Mouse (Mus musculus): ENCODE measurements at regions not wholly inside any gene's neighbourhood (a gene's known extent, or its start where the extent isn't known, plus 50 kb on each side); places are given as distances from the start of the nearest gene placed in this dataset.

DNA sequence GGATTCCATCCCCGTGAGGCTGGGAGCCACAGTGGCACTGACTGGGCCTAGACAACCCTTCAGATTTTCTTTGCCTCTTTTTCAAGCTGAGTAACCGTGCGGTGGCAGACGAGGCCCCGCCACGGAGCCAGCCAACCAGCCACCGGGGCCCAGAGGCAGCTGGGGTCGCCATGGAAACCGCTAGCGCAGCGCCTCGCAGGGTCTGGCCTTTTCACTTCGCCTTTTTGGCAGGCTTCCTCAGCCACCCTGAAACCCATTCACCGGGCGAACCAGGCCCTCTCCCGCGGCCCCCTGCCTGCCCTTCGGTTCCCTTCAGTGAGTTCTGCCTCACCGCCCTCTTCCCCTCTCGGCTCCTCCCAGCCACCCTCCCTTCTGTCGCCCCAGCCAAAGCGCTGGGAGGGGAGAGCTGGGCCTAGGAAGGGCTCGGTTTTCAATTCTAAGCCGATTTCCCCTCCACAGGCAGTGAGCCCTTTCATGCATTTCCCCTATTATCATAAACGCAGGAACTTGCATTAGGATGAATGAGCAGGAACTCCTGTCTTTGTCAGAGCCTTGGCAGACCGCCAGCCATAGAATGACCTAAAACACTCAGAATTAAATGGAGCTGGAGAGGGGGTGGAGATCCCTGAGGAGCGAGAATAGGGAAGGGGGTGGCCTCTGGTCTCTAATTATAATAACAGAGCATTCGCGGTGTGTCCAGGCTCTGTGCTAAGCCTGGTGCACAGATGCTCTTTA is 60.6 kb downstream of the Irf2bpl start:
- Histone ChIP-seq H3K4me3 (ENCODE audit: control insufficient read depth in 1 of 2, insufficient read depth in 1 of 2, low read depth in 1 of 2, low read length in 2 of 2) (peak overlapping the region; percentile 18 to 24), H3K27ac (replicated peaks in 1 of 2; ENCODE audit: control insufficient read depth in 1 of 2, insufficient read depth in 1 of 2, low read depth in 2 of 2, low read length in 2 of 2) (peak overlapping the region; percentile 97), H3K9ac (ENCODE audit: low read length) (peak overlapping the region; percentile 74), H3K9me3 (ENCODE audit: control insufficient read depth, low read length) (no peaks in the 10 kb centered on the region), H3K36me3 (ENCODE audit: control insufficient read depth, insufficient read depth, low read length) (no peaks in the 10 kb centered on the region), H3K27me3 (ENCODE audit: control insufficient read depth, insufficient read depth, low read length) (no peaks in the 10 kb centered on the region), H3K4me1 (ENCODE audit: control insufficient read depth in 2 of 2, insufficient read depth in 2 of 2, low read length in 2 of 2) (peaks cover 43 to 52% of the 10 kb centered on the region in 2 experiments), H3K4me2 (ENCODE audit: low read length) (peak overlapping the region; percentile 65)
- under 1% methylated on average over 29 of the region's 29 CpGs for WGBS
- ATAC-seq (ENCODE audit: insufficient number of reproducible peaks, insufficient read depth, low FRiP score, low read depth), result peak; percentile 85

DNA sequence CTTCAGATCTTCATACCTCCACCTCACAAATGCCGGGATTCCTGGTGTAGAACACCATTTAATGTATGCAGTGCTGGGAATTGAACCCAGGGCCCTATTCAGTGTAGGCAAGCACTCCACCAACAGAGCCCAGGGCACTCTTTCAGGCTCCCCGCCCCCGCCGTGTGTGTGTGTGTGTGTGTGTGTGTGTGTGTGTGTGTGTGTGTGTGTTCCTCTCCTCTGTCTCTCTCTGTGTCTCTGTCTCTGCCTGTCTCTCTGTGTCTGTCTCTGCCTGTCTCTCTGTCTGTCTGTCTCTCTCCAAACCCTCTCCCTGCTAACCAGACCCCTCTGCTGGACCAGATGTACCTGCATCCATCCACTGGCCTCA is 61.1 kb downstream of the Irf2bpl start:
- H3K4me1 ChIP-seq (ENCODE audit: control insufficient read depth in 2 of 2, insufficient read depth in 2 of 2, low read length in 2 of 2), result peaks cover 48 to 57% of the 10 kb centered on the region in 2 experiments
- peak overlapping the region; percentile 65 for H3K4me2 ChIP-seq (ENCODE audit: low read length)
- no peaks in the 10 kb centered on the region for H3K9me3 ChIP-seq (ENCODE audit: control insufficient read depth, low read length)
- no peak for ATAC-seq (ENCODE audit: insufficient number of reproducible peaks, insufficient read depth, low FRiP score, low read depth)
- peak overlapping the region; percentile 18 to 24 for H3K4me3 ChIP-seq (ENCODE audit: control insufficient read depth in 1 of 2, insufficient read depth in 1 of 2, low read depth in 1 of 2, low read length in 2 of 2)
- 59% methylated on average over 4 of the region's 4 CpGs for WGBS
- no peaks in the 10 kb centered on the region for H3K36me3 ChIP-seq (ENCODE audit: control insufficient read depth, insufficient read depth, low read length)
- H3K9ac ChIP-seq (ENCODE audit: low read length), result peak overlapping the region; percentile 74
- no peaks in the 10 kb centered on the region for H3K27me3 ChIP-seq (ENCODE audit: control insufficient read depth, insufficient read depth, low read length)
- peak overlapping the region; percentile 97 for H3K27ac ChIP-seq (replicated peaks in 1 of 2; ENCODE audit: control insufficient read depth in 1 of 2, insufficient read depth in 1 of 2, low read depth in 2 of 2, low read length in 2 of 2)

DNA sequence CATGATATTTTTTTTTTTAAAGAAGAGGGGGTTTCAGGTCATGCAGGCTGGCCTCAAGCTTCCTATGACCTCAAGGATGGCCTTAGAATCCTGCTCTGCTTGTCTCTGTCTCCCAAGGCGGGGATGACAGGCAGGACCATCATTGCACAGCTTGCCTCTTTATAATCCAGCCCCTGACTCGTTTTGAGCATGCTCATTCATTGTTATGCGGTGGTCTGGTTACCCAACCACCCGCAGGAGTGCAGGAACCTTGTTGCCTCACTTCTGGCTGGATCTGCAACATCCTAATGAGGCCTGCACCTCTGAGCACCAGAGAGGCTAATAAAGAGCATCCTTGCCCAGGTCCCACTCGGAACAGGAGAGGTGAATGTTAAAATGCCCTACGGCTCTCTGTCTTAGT is 63.4 kb downstream of the Irf2bpl start:
- Histone ChIP-seq H3K4me1 (ENCODE audit: control insufficient read depth in 2 of 2, insufficient read depth in 2 of 2, low read length in 2 of 2) (peaks cover 58 to 64% of the 10 kb centered on the region in 2 experiments), H3K36me3 (ENCODE audit: control insufficient read depth, insufficient read depth, low read length) (no peaks in the 10 kb centered on the region), H3K9ac (ENCODE audit: low read length) (no peak overlapping the region), H3K27me3 (ENCODE audit: control insufficient read depth, insufficient read depth, low read length) (no peaks in the 10 kb centered on the region), H3K4me2 (ENCODE audit: low read length) (no peak overlapping the region), H3K27ac (replicated peaks in 1 of 2; ENCODE audit: control insufficient read depth in 1 of 2, insufficient read depth in 1 of 2, low read depth in 2 of 2, low read length in 2 of 2) (no peak overlapping the region; a peak in 1 of 4 replicates), H3K9me3 (ENCODE audit: control insufficient read depth, low read length) (no peaks in the 10 kb centered on the region), H3K4me3 (ENCODE audit: control insufficient read depth in 1 of 2, insufficient read depth in 1 of 2, low read depth in 1 of 2, low read length in 2 of 2) (no peak overlapping the region)
- WGBS, result 76% methylated on average over 6 of the region's 6 CpGs
- no peak for ATAC-seq (ENCODE audit: insufficient number of reproducible peaks, insufficient read depth, low FRiP score, low read depth)

DNA sequence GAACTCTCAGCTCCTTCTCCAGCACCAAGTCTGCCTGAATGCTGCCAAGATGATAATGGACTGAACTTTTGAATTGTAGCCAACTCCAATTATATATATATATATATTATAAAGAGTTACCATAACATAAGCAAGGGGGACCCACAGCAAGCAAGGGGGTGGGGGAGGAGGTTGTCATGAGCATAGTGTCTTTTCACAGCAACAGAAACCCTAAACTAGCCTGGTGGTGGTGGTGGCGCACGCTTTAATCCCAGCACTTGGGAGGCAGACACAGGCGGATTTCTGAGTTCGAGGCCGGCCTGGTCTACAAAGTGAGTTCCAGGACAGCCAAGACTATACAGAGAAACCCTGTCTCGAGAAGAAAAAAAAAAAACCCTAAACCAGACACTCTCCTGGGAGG is 65.0 kb downstream of the Irf2bpl start:
- no peak for ATAC-seq (ENCODE audit: insufficient number of reproducible peaks, insufficient read depth, low FRiP score, low read depth)
- peaks cover 47 to 60% of the 10 kb centered on the region in 2 experiments for H3K4me1 ChIP-seq (ENCODE audit: control insufficient read depth in 2 of 2, insufficient read depth in 2 of 2, low read length in 2 of 2)
- H3K4me3 ChIP-seq (ENCODE audit: control insufficient read depth in 1 of 2, insufficient read depth in 1 of 2, low read depth in 1 of 2, low read length in 2 of 2), result no peak overlapping the region
- no peaks in the 10 kb centered on the region for H3K9me3 ChIP-seq (ENCODE audit: control insufficient read depth, low read length)
- H3K36me3 ChIP-seq (ENCODE audit: control insufficient read depth, insufficient read depth, low read length), result no peaks in the 10 kb centered on the region
- no peak overlapping the region for H3K9ac ChIP-seq (ENCODE audit: low read length)
- H3K4me2 ChIP-seq (ENCODE audit: low read length), result no peak overlapping the region
- H3K27ac ChIP-seq (replicated peaks in 1 of 2; ENCODE audit: control insufficient read depth in 1 of 2, insufficient read depth in 1 of 2, low read depth in 2 of 2, low read length in 2 of 2), result peak overlapping the region; percentile 94 to 98; a peak in 3 of 4 replicates
- WGBS, result 87% methylated on average over 6 of the region's 6 CpGs
- no peaks in the 10 kb centered on the region for H3K27me3 ChIP-seq (ENCODE audit: control insufficient read depth, insufficient read depth, low read length)

DNA sequence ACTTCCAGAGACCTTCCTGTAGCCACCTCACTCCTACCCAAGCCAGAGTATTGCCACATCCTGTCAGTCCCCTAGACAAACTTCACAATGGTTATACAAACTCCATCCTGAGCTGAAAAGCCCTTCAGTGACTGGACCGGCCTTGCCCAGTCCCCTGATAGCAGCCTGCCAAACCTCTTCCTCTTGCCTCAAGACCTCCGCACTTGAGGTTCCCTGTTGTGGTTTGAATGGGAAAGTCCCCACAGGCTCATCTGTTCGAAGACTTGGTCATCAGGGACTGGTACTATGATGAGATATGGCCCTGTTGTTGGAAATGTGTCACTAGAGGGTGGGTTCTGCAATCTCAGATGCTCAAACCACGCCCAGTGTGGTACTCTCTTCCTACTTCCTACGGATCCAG is 65.4 kb downstream of the Irf2bpl start:
- Histone ChIP-seq H3K27me3 (ENCODE audit: control insufficient read depth, insufficient read depth, low read length) (no peaks in the 10 kb centered on the region), H3K9ac (ENCODE audit: low read length) (0 out of 2 replicates have a peak overlapping the region, but pooled peaks have one; percentile 36), H3K27ac (replicated peaks in 1 of 2; ENCODE audit: control insufficient read depth in 1 of 2, insufficient read depth in 1 of 2, low read depth in 2 of 2, low read length in 2 of 2) (peak overlapping the region; percentile 94 to 98), H3K4me1 (ENCODE audit: control insufficient read depth in 2 of 2, insufficient read depth in 2 of 2, low read length in 2 of 2) (peaks cover 43 to 56% of the 10 kb centered on the region in 2 experiments), H3K9me3 (ENCODE audit: control insufficient read depth, low read length) (no peaks in the 10 kb centered on the region), H3K4me2 (ENCODE audit: low read length) (0 out of 2 replicates have a peak overlapping the region, but pooled peaks have one; percentile 51), H3K36me3 (ENCODE audit: control insufficient read depth, insufficient read depth, low read length) (no peaks in the 10 kb centered on the region), H3K4me3 (ENCODE audit: control insufficient read depth in 1 of 2, insufficient read depth in 1 of 2, low read depth in 1 of 2, low read length in 2 of 2) (no peak overlapping the region)
- 56% methylated on average over 5 of the region's 5 CpGs for whole genome bisulfite sequencing
- ATAC-seq (ENCODE audit: insufficient number of reproducible peaks, insufficient read depth, low FRiP score, low read depth), result no peak

DNA sequence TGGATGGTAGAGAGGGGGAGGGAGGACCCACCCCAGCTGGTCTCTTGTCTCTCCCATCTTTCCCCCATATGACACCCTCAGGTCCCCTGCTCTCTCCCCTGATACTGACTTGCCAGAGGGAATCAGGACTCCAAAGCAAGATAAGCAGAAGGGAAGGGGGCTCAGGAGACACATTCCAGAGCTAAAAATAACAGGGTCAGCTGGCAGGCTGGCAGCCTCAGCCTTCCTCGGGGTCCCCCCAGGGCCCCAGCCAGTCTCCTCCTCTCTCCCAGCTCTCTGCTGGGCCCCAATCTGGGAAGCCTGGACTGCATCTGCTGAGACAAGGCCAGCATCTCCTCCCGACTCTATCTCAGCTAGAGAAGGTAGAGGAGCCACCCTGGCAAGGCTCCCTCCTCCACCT is 66.4 kb downstream of the Irf2bpl start:
- H3K4me2 ChIP-seq (ENCODE audit: low read length), result peak overlapping the region; percentile 51
- H3K9ac ChIP-seq (ENCODE audit: low read length), result peak overlapping the region; percentile 36
- ATAC-seq (ENCODE audit: insufficient number of reproducible peaks, insufficient read depth, low FRiP score, low read depth), result peak; percentile 40

DNA sequence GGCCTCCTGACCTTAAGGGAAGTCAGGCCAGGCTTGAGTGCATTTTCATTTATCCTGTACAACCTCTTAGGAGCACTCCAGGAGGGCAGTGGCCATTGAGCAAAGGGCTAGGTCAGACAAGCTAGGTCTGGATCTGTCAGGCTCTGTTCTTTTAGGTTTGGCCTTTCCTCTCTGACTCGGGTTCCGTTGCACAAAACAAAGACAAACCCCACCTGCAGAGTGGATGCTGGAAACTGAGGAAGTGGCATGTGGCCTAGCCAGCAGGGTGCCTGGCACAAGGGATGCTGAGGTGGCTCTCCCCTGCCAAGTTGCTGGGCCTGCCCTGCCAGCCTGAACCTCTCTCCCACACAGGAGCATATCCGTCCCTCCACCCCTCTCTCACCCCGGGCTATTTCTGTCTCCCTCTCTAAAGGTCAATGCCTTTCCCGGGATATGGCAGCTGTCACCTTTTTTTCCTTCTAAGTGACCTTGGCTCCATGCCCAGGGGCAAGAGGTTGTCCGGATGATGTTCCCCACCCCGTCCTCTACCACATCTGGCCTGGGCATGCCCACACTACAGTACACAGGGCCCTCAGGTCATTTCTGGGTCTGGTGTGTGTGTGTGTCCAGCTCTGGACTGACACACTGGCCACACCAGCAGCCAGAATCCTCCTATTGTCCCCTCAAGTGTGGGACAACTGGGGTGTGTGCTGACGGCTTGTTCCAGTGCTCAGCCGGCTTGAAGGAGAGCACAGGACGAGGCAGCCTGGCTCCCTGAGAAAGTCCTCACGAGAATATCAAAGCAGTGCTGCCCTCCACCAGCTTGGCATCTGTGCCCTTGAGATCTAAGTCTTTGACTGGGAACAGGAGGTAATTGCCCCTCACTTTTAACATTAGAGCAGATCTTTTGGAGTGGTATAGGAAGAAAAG is 67.6 kb downstream of the Irf2bpl start:
- Histone ChIP-seq H3K27me3 (ENCODE audit: control insufficient read depth, insufficient read depth, low read length) (no peaks in the 10 kb centered on the region), H3K4me2 (ENCODE audit: low read length) (peak overlapping the region; percentile 51), H3K9me3 (ENCODE audit: control insufficient read depth, low read length) (no peaks in the 10 kb centered on the region), H3K4me3 (ENCODE audit: control insufficient read depth in 1 of 2, insufficient read depth in 1 of 2, low read depth in 1 of 2, low read length in 2 of 2) (no peak overlapping the region), H3K36me3 (ENCODE audit: control insufficient read depth, insufficient read depth, low read length) (no peaks in the 10 kb centered on the region), H3K9ac (ENCODE audit: low read length) (peak overlapping the region; percentile 65), H3K4me1 (ENCODE audit: control insufficient read depth in 2 of 2, insufficient read depth in 2 of 2, low read length in 2 of 2) (peaks cover 38 to 51% of the 10 kb centered on the region in 2 experiments), H3K27ac (replicated peaks in 1 of 2; ENCODE audit: control insufficient read depth in 1 of 2, insufficient read depth in 1 of 2, low read depth in 2 of 2, low read length in 2 of 2) (peak overlapping the region; percentile 94 to 98)
- peak; percentile 68 for ATAC-seq (ENCODE audit: insufficient number of reproducible peaks, insufficient read depth, low FRiP score, low read depth)
- WGBS, result 11% methylated on average over 11 of the region's 11 CpGs

More for the DNA sequence above, 66.4 kb downstream of the Irf2bpl start:
- Histone ChIP-seq H3K27ac (replicated peaks in 1 of 2; ENCODE audit: control insufficient read depth in 1 of 2, insufficient read depth in 1 of 2, low read depth in 2 of 2, low read length in 2 of 2) (peak overlapping the region; percentile 94 to 98), H3K36me3 (ENCODE audit: control insufficient read depth, insufficient read depth, low read length) (no peaks in the 10 kb centered on the region), H3K27me3 (ENCODE audit: control insufficient read depth, insufficient read depth, low read length) (no peaks in the 10 kb centered on the region), H3K4me3 (ENCODE audit: control insufficient read depth in 1 of 2, insufficient read depth in 1 of 2, low read depth in 1 of 2, low read length in 2 of 2) (no peak overlapping the region), H3K4me1 (ENCODE audit: control insufficient read depth in 2 of 2, insufficient read depth in 2 of 2, low read length in 2 of 2) (peaks cover 36 to 48% of the 10 kb centered on the region in 2 experiments), H3K9me3 (ENCODE audit: control insufficient read depth, low read length) (no peaks in the 10 kb centered on the region)
- WGBS, result 0% methylated on average over 2 of the region's 2 CpGs
